Mouse (Mus musculus) olfactory bulb, adult 2 months (tissue): ENCODE results near the gene Fbxw9. TPM values are rescaled to one million over a fixed set of nuclear protein-coding genes. Genes with fewer than 3 reads are reported as not detected.

Experiments used
- H3K27ac ChIP-seq: fragments of 200-500 bp; 2 replicates; pipeline ENCODE4 v1.5.1; 2012; ENCODE audit warnings: low read depth, low read length; ENCODE audit not compliant: insufficient read depth
- H3K4me1 ChIP-seq: fragments of 200-500 bp; 2 replicates; pipeline ENCODE4 v1.6.1; 2012; ENCODE audit warnings: low read length; ENCODE audit not compliant: control insufficient read depth, insufficient read depth
- H3K4me3 ChIP-seq: fragments of 200-500 bp; 2 replicates; pipeline ENCODE4 v1.5.1; 2012; ENCODE audit warnings: mild to moderate bottlenecking, low read depth, low read length, moderate library complexity; ENCODE audit not compliant: insufficient read depth
- CTCF ChIP-seq: fragments of 200-500 bp; IDR thresholded peaks from 2 replicates; pipeline ENCODE4 v1.5.1; 2012; ENCODE audit warnings: low read depth, mild to moderate bottlenecking, low read length, moderate library complexity; ENCODE audit not compliant: insufficient read depth
- POLR2A ChIP-seq: fragments of 200-500 bp; IDR thresholded peaks from 2 replicates; pipeline ENCODE4 v1.6.1; 2012; ENCODE audit warnings: mild to moderate bottlenecking, low read depth, low read length, moderate library complexity; ENCODE audit not compliant: insufficient read depth
- WGBS: fragments of 180-500 bp; shearing (Covaris S2); methylation state at CpG from one replicate; pipeline ENCODE4 v1.1.7; 2018; 5-methylcytosine and 5-hydroxymethylcytosine counted together
- polyA plus RNA-seq: library from polyadenylated mRNA; stranded (reverse); fragments of >200 nt; gene quantifications from 2 replicates; pipeline ENCODE4 v1.2.4, GENCODE M21; 2012; ENCODE audit warnings: low replicate concordance; ENCODE audit not compliant: missing spikeins, insufficient read depth, insufficient read length

Fbxw9 gene
- polyA plus RNA-seq, result not detected in 2 replicates

DNA sequence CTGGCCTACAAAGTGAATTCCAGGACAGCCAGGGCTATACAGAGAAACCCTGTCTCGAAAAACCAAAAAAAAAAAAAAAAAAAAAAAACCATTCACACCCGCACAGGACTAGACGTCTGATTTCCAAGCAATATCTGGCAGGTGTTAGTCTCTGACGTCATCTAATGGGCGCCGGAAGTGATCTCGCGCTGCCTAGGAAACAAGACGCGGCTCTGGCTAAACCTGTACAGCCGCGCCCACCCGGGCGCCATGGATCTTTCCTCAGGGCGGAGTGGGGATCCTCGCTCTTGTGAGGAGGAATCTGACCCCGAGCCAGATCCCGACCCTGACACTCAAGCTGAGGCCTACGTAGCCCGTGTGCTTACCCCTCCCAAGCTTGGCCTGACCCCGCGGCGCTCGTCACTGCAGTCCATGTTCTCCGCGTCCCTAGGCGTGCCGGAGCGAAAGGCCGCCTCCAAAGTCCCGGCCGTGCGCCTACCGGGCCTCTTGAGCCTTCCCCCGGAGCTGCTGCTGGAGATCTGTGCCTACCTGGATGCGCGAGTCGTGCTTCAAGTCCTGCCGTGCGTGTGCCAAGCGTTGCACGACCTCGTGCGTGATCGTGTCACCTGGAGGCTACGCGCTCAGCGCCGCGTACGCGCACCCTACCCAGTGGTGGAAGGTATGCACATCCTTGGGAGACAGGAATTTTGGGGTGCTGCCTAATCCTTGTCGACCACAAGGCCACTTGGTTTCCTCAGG, at the start of gene Fbxw9:
TSS of gene Fbxw9 (plus strand) at position 177 of the 738 bp plus-strand sequence.
- H3K27ac ChIP-seq, result no peak within 1 kb of the TSS
- TF ChIP-seq CTCF (no peak), POLR2A (peak; percentile 63; the same call in 1 of the 2 replicates)
- peaks cover 9% of the 10 kb centered on the region for H3K4me1 ChIP-seq
- WGBS, result under 1% methylated on average over 53 of the region's 53 CpGs
- H3K4me3 ChIP-seq, result peak within 1 kb of the TSS; percentile 79

DNA sequence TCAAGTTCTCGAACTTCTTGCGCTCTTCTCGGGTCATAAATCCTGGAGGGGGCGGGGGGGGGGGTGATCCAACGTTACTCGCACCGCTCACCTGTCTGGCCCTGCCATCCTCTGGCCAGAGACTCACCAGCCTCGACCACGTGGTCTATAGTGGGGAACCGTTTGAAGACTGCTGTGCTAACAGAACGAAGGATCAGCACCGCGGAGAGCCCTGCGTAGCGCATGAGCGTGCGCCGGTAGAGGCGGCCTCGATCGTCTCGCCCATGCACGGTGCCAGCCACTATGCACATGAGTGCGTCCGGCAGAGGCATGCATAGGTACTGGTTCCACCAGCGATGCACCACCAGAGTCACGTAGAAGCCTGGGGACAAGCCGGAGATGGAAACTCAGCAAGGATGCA, 48.6 kb upstream of the Fbxw9 start:
- 21% methylated on average over 28 of the region's 28 CpGs for WGBS
- H3K4me3 ChIP-seq, result no peak overlapping the region
- H3K4me1 ChIP-seq, result peaks cover 8% of the 10 kb centered on the region; the same call in 1 of the 2 replicates
- TF ChIP-seq CTCF, result no peak
- no peak for TF ChIP-seq POLR2A
- no peak overlapping the region for H3K27ac ChIP-seq

DNA sequence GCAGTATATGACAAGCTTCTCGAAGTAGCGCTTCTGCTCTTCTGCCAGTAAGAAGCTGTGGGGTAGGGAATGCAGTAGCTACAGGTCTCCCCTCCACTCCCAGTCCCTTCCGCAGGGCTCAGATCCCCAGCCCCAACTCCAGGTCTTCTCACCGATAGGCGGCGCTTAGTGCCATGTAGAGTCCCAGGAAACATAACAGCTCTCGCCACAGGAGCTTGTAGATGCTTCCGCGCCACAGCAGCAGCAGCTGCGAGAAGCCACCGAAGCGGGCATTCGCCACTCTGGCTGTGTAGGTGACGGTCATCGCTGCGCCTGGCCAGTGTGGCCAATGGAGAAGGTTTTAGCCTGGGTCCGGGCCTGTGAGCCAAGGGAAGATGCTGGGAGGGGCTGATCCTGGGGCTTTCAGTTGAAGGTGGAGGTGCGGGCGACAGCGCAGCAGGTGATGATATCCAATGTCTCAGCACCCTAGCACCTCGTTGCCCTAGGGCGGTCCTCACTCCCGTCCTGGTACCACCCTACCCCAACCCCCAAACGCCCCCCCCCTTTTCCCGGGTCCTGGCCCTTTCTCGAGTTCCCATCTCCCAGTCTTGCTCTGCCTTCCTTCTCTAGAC, 46.5 kb upstream of the Fbxw9 start:
- Histone ChIP-seq H3K4me1 (peaks cover 8% of the 10 kb centered on the region; the same call in 1 of the 2 replicates), H3K27ac (no peak overlapping the region), H3K4me3 (peak overlapping the region; percentile 50)
- TF ChIP-seq CTCF (peak; percentile 61), POLR2A (no peak)
- 6% methylated on average over 26 of the region's 26 CpGs for WGBS

DNA sequence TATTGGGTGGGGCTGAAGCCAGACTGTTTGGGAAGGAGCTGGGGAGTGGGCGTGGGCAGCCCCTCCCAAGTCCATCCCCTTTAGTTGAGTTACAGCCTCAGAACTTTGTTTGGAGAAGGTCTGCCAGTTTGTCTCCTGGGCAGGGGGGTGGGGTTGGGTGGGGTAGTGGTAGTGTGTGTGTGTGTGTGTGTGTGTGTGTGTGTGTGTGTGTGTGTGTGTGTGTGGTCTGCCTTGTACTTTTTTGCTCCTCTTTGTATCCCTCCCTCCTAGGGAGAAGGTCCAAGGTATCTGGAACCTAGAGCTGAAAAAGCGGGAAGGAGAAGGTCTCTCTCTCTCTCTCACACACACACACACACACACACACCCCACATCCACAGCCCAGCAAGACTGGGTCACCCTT, 45.4 kb upstream of the Fbxw9 start, which contains the start of gene Best2:
TSS of gene Best2 (minus strand) at position 101 of the 400 bp plus-strand sequence.
- Histone ChIP-seq H3K27ac (no peak within 1 kb of the TSS), H3K4me1 (peaks cover 8% of the 10 kb centered on the region; the same call in 1 of the 2 replicates), H3K4me3 (peak within 1 kb of the TSS; percentile 50)
- 54% methylated on average over 2 of the region's 2 CpGs for WGBS
- TF ChIP-seq POLR2A, result no peak
- TF ChIP-seq CTCF, result no peak

DNA sequence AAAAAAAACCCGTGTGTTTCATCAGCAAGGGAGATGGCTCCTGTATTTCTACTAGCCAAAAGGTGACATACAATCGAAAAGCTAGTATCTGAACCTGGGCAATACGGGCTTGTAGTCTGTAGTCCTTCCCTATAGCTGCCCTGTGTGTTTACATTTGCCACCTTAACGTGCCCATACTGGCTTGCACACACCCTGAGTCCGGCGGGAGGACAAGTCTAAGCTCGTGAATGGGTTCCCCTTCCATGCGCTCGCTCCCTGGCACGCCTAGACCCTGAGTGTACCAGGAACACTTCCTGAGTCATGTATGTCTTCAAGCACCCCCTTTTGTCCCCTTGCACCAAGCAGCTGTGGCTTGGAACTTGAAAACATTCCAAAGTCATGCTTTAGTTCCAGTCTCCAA, 43.1 kb upstream of the Fbxw9 start:
- WGBS, result 63% methylated on average over 10 of the region's 10 CpGs
- Histone ChIP-seq H3K4me3 (no peak overlapping the region), H3K4me1 (peaks cover 5% of the 10 kb centered on the region; the same call in 1 of the 2 replicates), H3K27ac (no peak overlapping the region)
- TF ChIP-seq CTCF (no peak), POLR2A (no peak)

DNA sequence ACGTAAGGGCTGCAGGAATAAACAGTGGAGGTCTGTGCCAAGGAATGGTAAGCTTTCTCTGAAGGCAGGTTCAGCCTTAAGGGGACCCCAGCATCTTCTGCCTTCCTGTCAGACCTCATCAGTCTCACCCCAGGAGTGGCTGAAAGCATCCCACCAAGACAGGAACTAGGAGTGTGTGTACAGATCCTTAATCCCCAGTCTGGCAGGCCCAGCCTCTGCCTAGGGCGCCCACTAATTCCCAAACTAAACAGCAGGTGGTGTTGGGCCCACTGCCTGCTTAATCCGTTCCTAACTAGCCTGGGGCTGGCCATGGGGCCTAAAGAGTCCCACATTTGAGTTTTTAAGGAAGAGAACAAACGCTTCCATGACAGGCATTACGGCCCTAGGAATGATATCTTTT, 42.6 kb upstream of the Fbxw9 start:
- TF ChIP-seq POLR2A, result no peak
- TF ChIP-seq CTCF, result no peak
- peaks cover 5% of the 10 kb centered on the region; the same call in 1 of the 2 replicates for H3K4me1 ChIP-seq
- H3K27ac ChIP-seq, result no peak overlapping the region
- 23% methylated on average over 5 of the region's 5 CpGs for WGBS
- H3K4me3 ChIP-seq, result no peak overlapping the region

DNA sequence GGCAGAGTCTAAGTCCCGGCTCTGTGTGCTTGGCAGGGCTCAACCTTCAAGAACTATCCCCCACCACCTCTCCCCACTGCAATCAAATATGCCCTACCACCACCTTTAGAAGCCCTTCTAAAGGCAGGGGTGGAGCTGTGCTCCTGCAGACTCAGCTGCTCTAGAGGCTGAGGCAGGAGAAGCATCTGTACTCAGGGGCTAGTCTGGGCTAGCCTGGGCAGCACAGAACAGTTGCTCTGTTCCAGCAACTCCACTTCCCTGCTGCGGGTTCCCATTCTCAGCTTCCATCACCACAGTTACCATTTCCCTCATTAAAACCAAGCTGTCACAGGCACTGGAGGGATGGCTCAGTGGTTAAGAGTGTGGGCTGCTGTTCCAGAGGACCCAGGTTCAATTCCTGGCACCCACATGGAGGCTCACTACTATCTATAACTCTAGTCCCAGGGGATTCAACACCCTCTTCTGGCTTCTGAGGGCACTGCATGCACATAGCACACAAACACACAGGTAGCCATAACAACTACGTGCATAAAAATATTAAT, 38.3 kb upstream of the Fbxw9 start:
- no peak for TF ChIP-seq CTCF
- no peak overlapping the region for H3K4me3 ChIP-seq
- peaks cover 9% of the 10 kb centered on the region for H3K4me1 ChIP-seq
- H3K27ac ChIP-seq, result no peak overlapping the region
- WGBS, result 92% methylated on average over 3 of the region's 3 CpGs

DNA sequence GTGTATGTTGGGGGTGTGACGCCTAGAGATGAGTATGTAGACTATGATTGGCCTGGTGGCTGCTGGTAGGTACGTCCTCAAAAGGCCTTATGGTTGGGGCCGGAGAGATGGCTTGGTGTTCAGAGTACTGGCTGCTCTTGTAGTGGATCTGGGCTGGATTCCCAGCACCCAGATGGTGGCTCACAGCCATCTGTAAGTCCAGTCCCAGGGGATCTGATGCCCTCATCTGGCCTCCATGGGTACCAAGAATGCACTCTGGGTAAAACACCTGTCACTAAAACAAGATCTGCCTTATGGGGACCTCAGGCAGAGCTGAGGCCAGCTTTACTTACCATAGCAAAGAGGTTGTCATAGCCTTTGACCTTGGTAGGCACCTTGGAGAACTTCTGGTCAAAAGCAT, 36.0 kb upstream of the Fbxw9 start:
- no peak for TF ChIP-seq POLR2A
- TF ChIP-seq CTCF, result no peak
- no peak overlapping the region for H3K27ac ChIP-seq
- no peak overlapping the region for H3K4me3 ChIP-seq
- peaks cover 9% of the 10 kb centered on the region for H3K4me1 ChIP-seq
- WGBS, result 95% methylated on average over 3 of the region's 3 CpGs

DNA sequence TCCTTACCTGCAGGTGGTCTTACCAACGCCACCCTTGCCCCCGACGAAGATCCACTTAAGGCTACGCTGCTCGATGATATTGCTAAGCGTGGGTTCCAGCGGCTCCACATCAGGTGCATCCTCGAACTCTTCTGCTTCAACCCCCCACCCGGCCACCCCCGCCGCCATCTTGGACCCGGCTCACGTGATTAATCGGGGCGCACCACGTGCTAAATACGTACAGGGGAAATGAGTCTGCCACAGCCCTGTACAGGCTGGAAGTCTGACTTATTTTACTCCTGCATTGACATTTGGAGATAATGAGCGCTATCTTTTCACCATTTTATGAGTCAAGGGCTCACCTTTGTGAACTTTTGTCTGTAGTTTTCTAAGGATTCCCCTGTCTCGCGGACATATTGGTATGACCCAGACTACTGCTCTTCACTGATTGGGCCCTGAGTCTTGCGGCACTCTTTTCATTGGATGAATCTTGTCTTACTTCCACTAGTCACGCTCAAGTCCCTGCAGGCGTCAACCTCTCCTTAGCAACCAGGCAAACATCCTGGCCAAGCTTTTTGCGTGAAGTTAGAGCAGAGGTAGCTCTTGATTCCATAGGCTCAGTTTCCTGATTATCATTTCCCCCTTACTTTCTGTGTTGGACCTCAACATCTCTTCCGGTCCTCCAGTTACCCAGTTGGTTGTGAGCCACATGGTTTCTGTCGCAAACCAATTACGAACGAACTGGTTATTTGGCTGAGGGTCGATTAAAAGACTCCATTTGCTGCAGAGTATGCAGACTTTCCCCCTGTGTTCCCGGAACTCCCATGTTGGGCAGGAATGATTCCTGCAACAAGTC, 34.5 kb upstream of the Fbxw9 start, which contains the start of gene Asna1:
TSS of gene Asna1 (minus strand) at position 184 of the 835 bp plus-strand sequence.
- no peak for TF ChIP-seq CTCF
- peak; percentile 28; the same call in 1 of the 2 replicates for TF ChIP-seq POLR2A
- peak within 1 kb of the TSS; percentile 79 for H3K27ac ChIP-seq
- WGBS, result 2% methylated on average over 30 of the region's 30 CpGs
- H3K4me3 ChIP-seq, result peak within 1 kb of the TSS; percentile 94
- peaks cover 13% of the 10 kb centered on the region for H3K4me1 ChIP-seq
